Mouse (Mus musculus) heart, adult 2 months (tissue): Measurements from ENCODE around the gene Capn8. TPM values are rescaled to one million over a fixed set of nuclear protein-coding genes. Genes with fewer than 3 reads are reported as not detected.

Experiments
- DNase-seq, 2 experiments: peaks; one replicate each; pipeline ENCODE4 v3.0.0; 2021
- H3K27ac ChIP-seq: fragments of 200-600 bp; 2 replicates; pipeline ENCODE4 v1.8.1; 2022
- H3K27me3 ChIP-seq: fragments of 200-500 bp; 2 replicates; pipeline ENCODE4 v1.6.1; 2012; ENCODE audit warnings: mild to moderate bottlenecking, low read length, inconsistent platforms, mixed read lengths; ENCODE audit not compliant: control insufficient read depth, insufficient read depth
- H3K36me3 ChIP-seq: fragments of 200-500 bp; 2 replicates; pipeline ENCODE4 v1.6.1; 2012; ENCODE audit warnings: low read length, inconsistent platforms; ENCODE audit not compliant: control insufficient read depth, insufficient read depth
- H3K4me1 ChIP-seq: fragments of 200-500 bp; 2 replicates; pipeline ENCODE4 v1.6.1; 2011; ENCODE audit warnings: low read length; ENCODE audit not compliant: control insufficient read depth, insufficient read depth
- H3K4me3 ChIP-seq: fragments of 200-600 bp; 2 replicates; pipeline ENCODE4 v1.8.1; 2022
- H3K79me2 ChIP-seq: fragments of 200-500 bp; replicated peaks from 2 replicates; pipeline ENCODE4 v1.6.1; 2012; ENCODE audit warnings: mild to moderate bottlenecking, inconsistent platforms, low read length, moderate library complexity, mixed read lengths; ENCODE audit not compliant: control insufficient read depth, insufficient read depth
- H3K9ac ChIP-seq: fragments of 200-500 bp; 2 replicates; pipeline ENCODE4 v1.6.1; 2012; ENCODE audit warnings: low read depth, mild to moderate bottlenecking, control low read depth, inconsistent platforms, low read length, mixed read lengths
- CTCF ChIP-seq: fragments of 200-600 bp; IDR thresholded peaks from 2 replicates; pipeline ENCODE4 v1.8.1; 2022; ENCODE audit warnings: antibody characterized with exemption, mild to moderate bottlenecking, moderate library complexity
- EP300 ChIP-seq: fragments of 200-500 bp; IDR thresholded peaks from 2 replicates; pipeline ENCODE4 v1.6.1; 2011; ENCODE audit warnings: low read depth, low read length, control low read depth; ENCODE audit not compliant: insufficient read depth
- POLR2A ChIP-seq: fragments of 200-500 bp; IDR thresholded peaks from 2 replicates; pipeline ENCODE4 v1.6.1; 2011; ENCODE audit warnings: mild to moderate bottlenecking, low read depth, low read length, control low read depth; ENCODE audit not compliant: insufficient read depth
- WGBS: fragments of 180-500 bp; shearing (Covaris S2); methylation state at CpG from one replicate; pipeline ENCODE4 v1.1.7; 2018; 5-methylcytosine and 5-hydroxymethylcytosine counted together
- intact Hi-C: fragments of 180-260 bp; cut with DNase I; formaldehyde crosslinking; loops from one replicate; pipeline ENCODE4 v1.15.1; 2025
- polyA plus RNA-seq: library from polyadenylated mRNA; depleted of rRNA; stranded (reverse); fragments of >200 nt; gene quantifications from 2 replicates; pipeline ENCODE4 v1.2.3, GENCODE M21; 2012
- total RNA-seq, 2 experiments: library from RNA; stranded (reverse); gene quantifications; 2 replicates each; pipeline ENCODE4 v1.2.3; 2021

The Capn8 gene
- total and polyA plus RNA-seq, 3 experiments = not detected

DNA sequence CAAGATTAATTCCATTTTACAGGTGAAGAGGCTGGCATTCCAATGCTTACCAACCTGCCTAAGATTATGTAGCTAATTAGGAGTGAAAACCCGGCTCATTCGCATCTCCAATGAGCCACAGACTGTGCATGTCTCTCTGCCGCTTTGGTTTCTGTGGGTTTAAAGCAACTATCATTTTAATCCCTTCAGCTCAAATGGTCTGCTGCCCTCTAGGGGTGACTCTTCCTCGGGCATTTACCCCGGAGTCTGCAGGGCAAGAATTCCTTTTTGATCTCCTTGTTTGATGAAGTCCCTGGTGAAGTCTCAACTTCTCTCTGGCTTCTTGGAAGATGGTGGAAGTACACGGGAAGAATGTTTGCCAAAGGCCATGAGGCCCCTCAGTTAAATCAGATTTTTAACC, 93.0 kb downstream of the Capn8 start:
- Histone ChIP-seq H3K9ac (no peak overlapping the region), H3K4me3 (no peak overlapping the region), H3K36me3 (no peaks in the 10 kb centered on the region), H3K27ac (no peak overlapping the region), H3K79me2 (no peaks in the 10 kb centered on the region), H3K4me1 (peaks cover 4% of the 10 kb centered on the region), H3K27me3 (no peaks in the 10 kb centered on the region)
- TF ChIP-seq CTCF (peak; percentile 90), EP300 (no peak)
- peak; percentile 41 to 60 for DNase-seq
- intact Hi-C loops = loop anchor here (5.0 kb wide), 2 partner anchors 95 to 135 kb away; no protein-coding TSS in a partner anchor
- WGBS = 40% methylated on average over 6 of the region's 6 CpGs

DNA sequence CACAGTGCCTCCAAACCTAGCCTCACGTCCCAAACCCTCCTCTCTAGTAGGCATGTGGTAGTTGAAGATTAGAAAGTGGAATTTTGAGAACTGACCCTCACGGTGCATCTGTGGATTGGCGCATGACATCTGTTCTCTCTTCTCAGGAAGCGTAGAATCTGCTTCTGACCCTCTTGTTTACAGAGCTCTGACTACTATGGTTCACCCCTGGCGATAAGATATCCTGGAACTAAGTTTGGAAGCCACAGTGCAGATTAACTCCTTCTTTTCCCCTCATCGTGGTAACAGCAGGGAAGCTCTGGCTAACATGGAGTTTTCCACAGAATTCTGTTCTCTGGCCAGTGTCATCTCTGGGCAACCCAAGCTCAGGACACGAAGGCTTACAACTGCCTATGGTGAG, 95.6 kb downstream of the Capn8 start:
- intact Hi-C loops = no loop called here
- no peak for DNase-seq
- Histone ChIP-seq H3K27me3 (no peaks in the 10 kb centered on the region), H3K36me3 (no peaks in the 10 kb centered on the region), H3K9ac (no peak overlapping the region), H3K79me2 (no peaks in the 10 kb centered on the region), H3K4me1 (peaks cover 4% of the 10 kb centered on the region), H3K27ac (no peak overlapping the region), H3K4me3 (no peak overlapping the region)
- TF ChIP-seq POLR2A (no peak), EP300 (no peak), CTCF (no peak)
- WGBS = 34% methylated on average over 7 of the region's 7 CpGs

DNA sequence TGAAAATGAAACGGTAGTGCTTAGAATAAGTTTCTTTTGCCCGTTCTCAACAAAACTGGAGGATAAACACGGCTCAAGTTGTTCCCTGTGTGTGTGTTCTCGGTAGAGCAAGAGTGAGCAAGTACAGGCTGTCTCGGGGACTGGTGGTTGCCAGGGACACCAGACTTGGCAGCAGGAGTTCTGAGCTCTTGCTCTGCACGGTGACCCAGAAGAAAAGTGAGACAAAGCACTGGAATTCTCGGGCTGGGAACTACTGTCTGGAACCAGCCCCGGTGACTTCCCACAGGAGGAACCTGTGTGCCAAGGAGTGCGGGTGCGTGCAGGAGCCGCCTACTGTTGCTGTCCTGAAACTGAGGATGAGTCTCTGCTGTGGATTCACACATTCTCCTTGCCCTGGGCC, 98.9 kb downstream of the Capn8 start:
- Histone ChIP-seq H3K27me3 (no peaks in the 10 kb centered on the region), H3K4me1 (peaks cover 4% of the 10 kb centered on the region), H3K4me3 (no peak overlapping the region), H3K9ac (no peak overlapping the region), H3K36me3 (no peaks in the 10 kb centered on the region), H3K27ac (no peak overlapping the region), H3K79me2 (no peaks in the 10 kb centered on the region)
- intact Hi-C loops = no loop called here
- 31% methylated on average over 11 of the region's 11 CpGs for WGBS
- DNase-seq = peak; percentile 35 to 45
- no peak for TF ChIP-seq CTCF
- no peak for TF ChIP-seq POLR2A
- TF ChIP-seq EP300 = no peak

DNA sequence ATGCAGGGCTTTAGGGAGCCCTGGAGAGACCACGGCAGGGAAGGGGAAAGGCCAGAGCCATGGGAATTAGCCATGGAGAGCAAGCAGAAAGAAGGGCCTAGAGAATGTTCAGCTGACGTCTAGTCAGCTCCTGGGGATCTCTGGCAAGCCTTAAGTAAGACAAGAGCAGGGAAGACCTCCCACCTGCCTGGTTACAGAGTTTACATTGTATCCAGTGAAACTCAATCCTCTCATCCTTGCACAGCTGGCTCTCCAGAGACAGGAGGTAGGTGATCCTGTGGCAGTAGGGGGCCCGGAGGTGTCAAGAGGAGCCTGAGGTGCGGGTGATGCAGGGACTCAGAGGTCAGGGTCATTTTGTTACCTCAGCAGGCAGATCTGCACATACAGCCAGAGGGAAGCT, 100.0 kb downstream of the Capn8 start:
- DNase-seq = no peak
- WGBS = 86% methylated on average over 4 of the region's 4 CpGs
- Histone ChIP-seq H3K4me1 (peaks cover 8% of the 10 kb centered on the region), H3K27ac (no peak overlapping the region), H3K27me3 (no peaks in the 10 kb centered on the region), H3K79me2 (no peaks in the 10 kb centered on the region), H3K9ac (no peak overlapping the region), H3K36me3 (no peaks in the 10 kb centered on the region), H3K4me3 (no peak overlapping the region)
- intact Hi-C loops = no loop called here
- no peak for TF ChIP-seq POLR2A
- no peak for TF ChIP-seq EP300
- TF ChIP-seq CTCF = no peak

DNA sequence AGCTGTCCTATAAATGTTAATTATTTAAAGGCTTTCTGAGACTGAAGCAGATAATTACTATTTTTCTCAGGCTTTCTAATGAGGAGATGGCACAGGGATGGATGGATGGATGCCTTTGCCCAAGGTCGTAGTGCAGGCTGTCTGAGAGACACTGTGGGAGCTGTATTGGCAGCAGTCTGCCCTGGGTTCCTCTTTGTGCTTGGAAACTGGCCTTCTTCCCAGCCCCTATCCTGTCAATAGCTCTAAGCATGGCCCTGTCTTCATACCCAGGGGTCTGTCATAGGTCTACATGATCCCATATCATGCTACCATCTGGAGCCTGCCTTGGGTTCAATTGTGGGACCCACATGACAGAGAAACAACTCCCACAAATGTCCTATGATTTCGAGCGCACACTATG, 102.5 kb downstream of the Capn8 start:
- Histone ChIP-seq H3K9ac (no peak overlapping the region), H3K27me3 (no peaks in the 10 kb centered on the region), H3K27ac (no peak overlapping the region), H3K36me3 (no peaks in the 10 kb centered on the region), H3K4me3 (no peak overlapping the region), H3K79me2 (no peaks in the 10 kb centered on the region), H3K4me1 (peaks cover 15% of the 10 kb centered on the region)
- no peak for DNase-seq
- intact Hi-C loops = no loop called here
- TF ChIP-seq EP300 = no peak
- no peak for TF ChIP-seq CTCF
- TF ChIP-seq POLR2A = no peak
- WGBS = 82% methylated on average over 3 of the region's 3 CpGs

DNA sequence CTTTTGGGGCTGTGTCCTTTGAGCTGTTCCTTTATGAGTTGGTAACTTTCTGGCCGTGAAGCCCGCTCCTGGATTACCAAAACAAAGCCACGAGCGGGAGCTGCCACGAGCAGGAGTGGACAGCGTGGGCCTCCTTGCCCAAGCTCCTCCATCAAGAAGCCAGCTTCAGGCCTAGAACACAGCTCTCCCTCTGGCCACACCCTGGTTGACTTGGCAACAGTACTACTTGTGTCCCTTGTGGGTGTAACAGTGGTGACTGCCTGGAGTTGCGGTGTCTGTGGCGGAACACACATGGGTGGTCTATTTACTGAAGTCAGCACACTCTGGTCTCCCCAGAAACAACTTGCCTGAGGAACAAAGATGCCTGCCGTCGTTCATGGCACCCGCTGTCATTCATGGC, 104.9 kb downstream of the Capn8 start:
- Histone ChIP-seq H3K27ac (peak overlapping the region; percentile 61), H3K79me2 (no peaks in the 10 kb centered on the region), H3K27me3 (no peaks in the 10 kb centered on the region), H3K9ac (no peak overlapping the region), H3K36me3 (no peaks in the 10 kb centered on the region), H3K4me3 (no peak overlapping the region), H3K4me1 (peaks cover 15% of the 10 kb centered on the region)
- peak; percentile 20 to 29 for DNase-seq
- 60% methylated on average over 11 of the region's 11 CpGs for WGBS
- TF ChIP-seq EP300 (no peak), POLR2A (no peak), CTCF (no peak)
- intact Hi-C loops = no loop called here
